Mouse (Mus musculus) heart, postnatal 36 days (tissue): ENCODE measurements around the gene Hist2h4. TPM values are rescaled to one million over a fixed set of nuclear protein-coding genes. Genes with fewer than 3 reads are reported as not detected.
"Not testable (repeated sequence)": the region's sequence is repeated elsewhere in the genome, so short reads cannot be mapped to it uniquely, and the experiment has no call there.

Experiments
- DNase-seq, 2 experiments: peaks; one replicate each; pipeline ENCODE4 v3.0.0; 2021 to 2022
- intact Hi-C: fragments of 180-260 bp; cut with DNase I; formaldehyde crosslinking; loops from one replicate; pipeline ENCODE4 v1.15.1; 2025
- total RNA-seq, 2 experiments: library from RNA; stranded (reverse); gene quantifications; 2 replicates each; pipeline ENCODE4 v1.2.3; 2021

The Hist2h4 gene
- total RNA-seq: 10 to 100 TPM; 14.0 to 17.5 TPM

DNA sequence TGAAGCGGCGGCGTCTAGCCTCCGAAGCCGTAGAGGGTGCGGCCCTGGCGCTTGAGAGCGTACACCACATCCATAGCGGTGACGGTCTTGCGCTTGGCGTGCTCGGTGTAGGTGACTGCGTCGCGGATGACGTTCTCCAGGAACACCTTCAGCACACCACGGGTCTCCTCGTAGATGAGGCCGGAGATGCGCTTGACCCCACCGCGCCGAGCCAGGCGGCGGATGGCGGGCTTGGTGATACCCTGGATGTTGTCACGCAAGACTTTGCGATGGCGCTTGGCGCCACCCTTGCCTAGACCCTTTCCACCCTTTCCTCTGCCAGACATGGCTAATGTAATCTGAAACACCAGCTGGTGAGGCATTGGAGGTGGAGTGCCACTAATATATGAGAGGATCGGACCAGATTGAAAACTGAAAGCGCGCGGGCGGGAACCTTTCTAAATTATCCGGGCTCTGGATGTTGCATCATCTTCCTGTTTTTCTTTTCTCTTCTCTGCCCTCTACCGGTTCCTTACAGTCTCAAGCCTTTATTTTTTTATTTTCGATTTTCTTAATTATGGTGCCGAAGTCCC is at the start of gene Hist2h4:
Gene Hist2h4 (minus strand): TSS at position 333 of the 572 bp plus-strand sequence.
- peak; percentile 95 to 97 for DNase-seq
- intact Hi-C loops: loop anchor here (2.0 kb wide), 2 partner anchors 20 to 42 kb away; partner anchors contain the start of genes Hist2h2ac and Hist2h2be

DNA sequence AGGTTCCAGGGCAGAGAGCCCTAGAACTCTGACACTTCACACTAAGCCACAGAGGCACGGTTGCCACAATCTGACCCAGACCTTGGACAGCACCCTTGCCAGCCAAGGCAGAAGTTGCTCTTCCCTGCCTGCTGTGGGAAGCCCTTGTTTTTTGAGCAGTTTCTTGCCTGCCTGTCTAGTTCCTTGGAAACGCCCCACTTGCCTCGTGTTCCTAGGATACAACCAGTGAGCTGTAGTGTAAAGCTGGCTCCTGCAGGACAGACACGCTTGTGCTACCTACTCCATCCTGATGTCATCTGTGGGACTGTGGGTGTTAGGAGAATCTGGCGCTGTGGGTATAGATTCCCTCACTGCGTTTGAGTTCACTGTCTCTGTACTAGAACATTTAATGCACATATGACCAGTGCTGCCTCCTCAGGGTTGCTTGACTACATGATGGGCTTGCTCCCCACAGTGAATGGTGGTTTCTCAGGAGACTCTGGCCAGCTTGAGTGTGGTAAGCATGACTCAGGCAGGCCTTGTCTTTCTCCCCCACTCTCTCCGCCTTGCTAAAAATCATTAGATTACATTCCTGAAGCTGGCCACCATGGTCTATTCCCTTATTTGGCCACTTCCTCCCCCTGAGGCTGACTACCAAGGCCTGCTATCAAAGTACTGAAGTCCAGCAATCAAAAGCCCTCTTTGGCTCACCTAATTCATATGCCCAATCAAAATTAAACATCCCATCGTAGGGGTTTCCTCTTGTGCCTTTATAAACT is 49.4 kb upstream of the Hist2h4 start:
- intact Hi-C loops: no loop called here

DNA sequence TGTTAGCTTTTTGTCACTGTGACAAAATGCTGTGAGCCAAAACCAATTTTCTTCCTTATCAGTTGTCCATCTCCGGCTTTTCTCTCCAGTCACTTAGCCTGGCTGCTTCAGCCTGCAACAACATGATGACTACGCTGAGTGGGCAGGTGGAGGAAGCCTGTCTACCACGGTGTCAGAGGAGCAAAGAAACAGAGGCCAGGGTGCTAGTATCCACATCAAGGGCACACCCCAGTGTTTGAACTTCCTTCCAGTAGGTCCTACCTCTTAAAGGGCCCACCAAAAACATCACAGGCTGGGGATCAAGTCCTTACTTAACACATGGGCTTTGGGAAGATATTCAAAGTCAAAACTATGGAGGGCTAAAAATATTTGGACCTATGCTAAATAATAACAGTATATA is 46.3 kb upstream of the Hist2h4 start:
- intact Hi-C loops: no loop called here
- no peak for DNase-seq

More for the DNA sequence above, 49.4 kb upstream of the Hist2h4 start:
- no peak for DNase-seq

- intact Hi-C loops: no loop called here
- no peak for DNase-seq
These were observed 43.4 kb upstream of the Hist2h4 start for GRCm38 (mm10) chr3:96306506-96306905.

DNA sequence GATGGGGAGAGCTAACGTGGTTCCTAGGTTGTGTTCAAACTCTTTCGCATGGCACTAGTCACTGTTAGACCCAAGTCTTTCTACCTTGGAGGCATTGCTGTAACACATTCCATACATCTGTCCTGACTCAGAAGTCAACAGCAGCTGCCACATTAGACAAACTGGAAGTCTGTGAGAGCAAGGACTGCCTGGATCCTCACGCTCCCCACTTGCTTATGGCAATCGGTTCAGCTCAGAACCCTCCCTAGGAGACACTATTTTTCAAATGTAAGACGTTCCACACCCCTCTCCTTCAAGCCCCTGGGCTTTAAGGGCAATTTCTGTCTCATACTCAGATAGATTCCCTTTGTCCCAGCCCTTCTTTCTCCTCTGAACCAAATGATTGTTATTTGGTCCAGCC is 39.0 kb upstream of the Hist2h4 start:
- DNase-seq: no peak
- intact Hi-C loops: no loop called here

DNA sequence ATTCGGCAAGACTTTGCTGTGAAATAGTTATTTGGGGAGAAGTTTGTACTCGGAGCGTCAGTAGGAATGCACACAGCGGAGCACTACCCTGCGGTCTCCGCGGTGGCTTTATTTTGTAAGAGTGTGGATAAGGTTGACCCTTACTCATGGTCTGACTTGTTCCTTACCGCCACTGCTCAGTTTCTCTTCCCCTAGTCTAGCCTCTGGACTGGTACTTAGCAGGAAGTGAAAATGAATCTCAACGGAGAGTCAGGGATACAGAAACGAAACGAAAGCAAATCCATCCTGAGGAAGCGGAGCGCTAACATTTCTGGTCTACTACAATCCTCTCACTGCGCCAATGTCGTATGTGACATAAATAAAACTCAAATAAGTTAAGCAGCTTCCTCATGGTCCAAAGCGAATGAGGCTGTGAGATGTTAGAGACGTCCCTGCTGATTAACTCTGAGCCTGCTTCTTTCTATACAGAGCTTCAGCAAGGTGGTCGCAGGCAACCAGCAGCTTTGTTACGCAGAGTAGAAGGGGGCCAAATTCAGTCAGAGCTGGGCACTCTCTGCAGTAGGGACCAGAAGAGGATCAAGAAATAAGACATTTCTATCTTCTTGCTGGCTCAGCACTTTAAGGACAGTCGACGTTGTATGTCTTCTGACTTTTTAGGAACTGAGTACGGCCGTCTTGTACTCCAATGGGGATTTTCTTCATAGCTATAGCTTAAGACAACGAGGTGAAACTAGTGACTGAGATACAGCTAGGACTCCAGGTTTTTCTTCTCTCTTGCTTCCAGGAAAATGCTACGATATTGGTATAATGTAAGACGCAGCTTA is 37.8 kb upstream of the Hist2h4 start:
- peak in 1 of 2 experiments; percentile 34 for DNase-seq
- intact Hi-C loops: no loop called here

DNA sequence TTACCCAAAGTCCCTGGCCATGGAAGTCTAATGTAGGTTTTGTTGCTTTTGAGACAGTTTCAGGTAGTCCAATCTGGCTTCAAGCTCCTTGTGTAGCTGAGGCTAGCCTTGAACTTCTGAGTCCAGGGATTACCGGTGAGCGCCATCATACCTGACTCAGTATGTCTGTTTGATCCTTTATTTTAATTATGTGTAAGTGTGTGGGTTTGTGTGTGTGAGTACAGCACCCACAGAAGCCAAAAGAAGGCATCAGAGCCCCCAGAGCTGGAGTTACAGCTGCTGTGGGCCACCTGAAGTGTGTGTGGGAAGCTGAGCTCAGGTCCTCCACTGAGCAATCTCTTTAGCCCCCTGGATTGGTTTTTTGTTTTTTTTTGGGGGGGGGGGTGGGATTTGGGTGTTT is 36.5 kb upstream of the Hist2h4 start:
- intact Hi-C loops: no loop called here

GRCm38 (mm10) chr3:96298360-96298759 is 35.2 kb upstream of the Hist2h4 start:
- intact Hi-C loops: no loop called here
- no peak for DNase-seq

More for the DNA sequence above, 36.5 kb upstream of the Hist2h4 start:
- no peak for DNase-seq

- no peak for DNase-seq
- intact Hi-C loops: no loop called here
These were observed 30.7 kb upstream of the Hist2h4 start, which contains the start of gene Fcgr1 for GRCm38 (mm10) chr3:96293787-96294186. Gene Fcgr1 (minus strand): TSS chr3:96293969.

DNA sequence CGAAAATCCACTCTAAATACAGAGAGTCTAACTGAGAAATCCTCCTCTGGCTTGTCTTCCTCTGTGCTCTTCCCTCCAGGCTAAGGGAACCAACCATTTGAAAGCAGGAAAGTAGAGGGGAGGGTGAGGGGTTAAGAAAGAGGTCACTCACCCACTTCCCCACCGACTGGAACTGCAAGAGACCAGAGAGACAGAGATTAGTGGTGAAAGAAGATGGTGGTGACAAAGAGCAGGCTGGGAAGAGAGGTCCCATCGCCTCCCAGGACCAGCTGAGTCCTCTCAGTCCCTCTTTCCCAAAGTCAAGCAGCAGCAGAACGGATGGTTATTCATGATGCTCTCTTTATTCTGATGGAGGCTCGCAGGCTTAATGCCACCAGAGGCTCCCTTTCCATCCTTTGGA is 30.3 kb upstream of the Hist2h4 start:
- DNase-seq: no peak
- intact Hi-C loops: no loop called here

- intact Hi-C loops: no loop called here
- no peak for DNase-seq
These were observed 29.5 kb upstream of the Hist2h4 start for GRCm38 (mm10) chr3:96292641-96293040.

GRCm38 (mm10) chr3:96290727-96291126 is 27.6 kb upstream of the Hist2h4 start:
- intact Hi-C loops, DNase-seq: not testable (repeated sequence)

GRCm38 (mm10) chr3:96289201-96289600 is 26.1 kb upstream of the Hist2h4 start:
- intact Hi-C loops: no loop called here
- DNase-seq: no peak

DNA sequence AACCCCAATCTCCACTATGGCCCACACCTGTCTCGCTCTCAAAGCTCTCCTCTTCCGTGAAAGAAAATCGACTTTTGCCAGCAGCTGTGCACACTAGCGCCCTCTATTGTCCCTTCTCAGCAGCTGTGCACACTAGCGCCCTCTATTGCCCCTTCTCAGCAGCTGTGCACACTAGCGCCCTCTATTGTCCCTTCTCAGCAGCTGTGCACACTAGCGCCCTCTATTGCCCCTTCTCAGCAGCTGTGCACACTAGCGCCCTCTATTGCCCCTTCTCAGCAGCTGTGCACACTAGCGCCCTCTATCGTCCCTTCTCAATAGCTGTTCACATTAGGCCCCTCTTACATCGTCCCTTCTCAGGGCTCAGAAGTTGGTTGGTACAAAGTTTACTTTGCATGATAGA is 24.2 kb upstream of the Hist2h4 start:
- DNase-seq, intact Hi-C loops: not testable (repeated sequence)

- intact Hi-C loops: loop anchor here (1.0 kb wide), 1 partner anchor 156 kb away; no protein-coding TSS in a partner anchor
- DNase-seq: no peak
These were observed 21.3 kb upstream of the Hist2h4 start for GRCm38 (mm10) chr3:96284457-96284856.

- DNase-seq: no peak
- intact Hi-C loops: no loop called here
These were observed 17.5 kb upstream of the Hist2h4 start for GRCm38 (mm10) chr3:96280660-96281059.

DNA sequence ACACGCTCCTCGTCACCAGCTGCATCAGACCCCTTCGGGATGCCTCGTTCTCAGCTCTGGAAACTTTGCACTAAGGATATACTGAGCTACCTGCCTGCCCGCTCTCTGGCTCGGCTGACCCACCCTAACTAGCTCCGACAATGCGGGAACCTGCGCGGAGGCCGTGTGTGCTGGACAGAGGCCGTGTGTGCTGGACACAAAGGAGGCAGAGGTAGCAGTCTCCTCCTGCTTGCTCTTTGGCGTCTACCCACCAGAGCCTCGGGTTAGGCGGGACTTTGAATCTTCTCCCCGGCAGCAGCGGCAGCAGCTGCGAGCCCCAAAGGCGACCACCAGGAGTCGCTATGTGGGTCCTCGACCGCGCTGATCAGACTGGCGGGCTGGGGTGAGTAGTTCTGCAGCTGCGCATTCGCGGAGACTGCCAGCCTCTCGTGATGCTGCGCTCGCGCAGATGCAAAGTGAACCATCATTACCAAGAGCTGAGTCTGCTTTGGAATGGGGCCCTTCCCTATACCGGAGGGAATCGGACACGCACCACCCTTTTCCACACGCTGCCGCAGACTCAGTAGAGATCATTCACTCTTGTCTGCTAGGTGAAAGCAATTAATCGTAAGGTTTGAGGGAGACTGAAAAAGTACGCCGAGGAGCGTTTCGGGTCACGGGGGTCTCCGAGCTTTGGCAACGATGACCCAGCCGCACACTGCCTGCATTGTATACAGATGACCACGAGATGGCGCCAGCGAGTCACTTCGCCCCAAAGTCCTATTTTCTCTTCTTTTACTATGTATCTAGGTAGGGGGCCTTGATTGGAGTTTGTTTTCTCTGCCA is 14.9 kb upstream of the Hist2h4 start:
- intact Hi-C loops: loop anchor here (5.0 kb wide), 1 partner anchor 224 kb away; no protein-coding TSS in a partner anchor
- peak; percentile 88 to 90 for DNase-seq

- no peak for DNase-seq
- intact Hi-C loops: loop anchor here (5.0 kb wide), 1 partner anchor 225 kb away; no protein-coding TSS in a partner anchor
These were observed 14.3 kb upstream of the Hist2h4 start for GRCm38 (mm10) chr3:96277428-96277799.

GRCm38 (mm10) chr3:96273591-96274465 is 10.7 kb upstream of the Hist2h4 start:
- DNase-seq: no peak
- intact Hi-C loops: no loop called here
